Mouse (Mus musculus) olfactory bulb, adult 2 months (tissue): ENCODE results near the gene Hoxc12.

Experiments
- CTCF ChIP-seq: fragments of 200-500 bp; IDR thresholded peaks from 2 replicates; pipeline ENCODE4 v1.5.1; 2012; ENCODE audit warnings: low read depth, mild to moderate bottlenecking, low read length, moderate library complexity; ENCODE audit not compliant: insufficient read depth
- POLR2A ChIP-seq: fragments of 200-500 bp; IDR thresholded peaks from 2 replicates; pipeline ENCODE4 v1.6.1; 2012; ENCODE audit warnings: mild to moderate bottlenecking, low read depth, low read length, moderate library complexity; ENCODE audit not compliant: insufficient read depth

DNA sequence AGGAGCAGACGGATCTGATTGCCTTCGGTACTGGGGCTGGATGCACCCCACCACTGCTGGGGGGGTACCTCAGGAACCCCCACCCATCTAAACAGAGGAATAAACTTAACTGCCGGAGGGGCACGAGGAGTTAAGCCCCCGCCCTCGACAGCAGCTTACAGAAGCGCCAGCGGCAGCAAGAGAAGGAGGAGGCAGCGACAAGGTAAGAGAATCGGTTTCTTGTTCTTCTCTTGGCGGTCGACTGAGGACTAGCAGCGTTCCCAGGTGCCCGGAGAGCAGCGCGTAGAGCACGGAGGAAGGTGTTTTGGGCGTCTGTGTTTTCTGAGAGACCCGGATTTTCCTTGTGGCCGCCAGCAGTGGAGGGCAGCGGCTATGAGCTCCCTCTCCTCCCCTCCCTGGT, 35.7 kb downstream of the Hoxc12 start:
- TF ChIP-seq CTCF (no peak), POLR2A (no peak)
